Mouse (Mus musculus): ENCODE data around the gene Slc17a9.

DNA sequence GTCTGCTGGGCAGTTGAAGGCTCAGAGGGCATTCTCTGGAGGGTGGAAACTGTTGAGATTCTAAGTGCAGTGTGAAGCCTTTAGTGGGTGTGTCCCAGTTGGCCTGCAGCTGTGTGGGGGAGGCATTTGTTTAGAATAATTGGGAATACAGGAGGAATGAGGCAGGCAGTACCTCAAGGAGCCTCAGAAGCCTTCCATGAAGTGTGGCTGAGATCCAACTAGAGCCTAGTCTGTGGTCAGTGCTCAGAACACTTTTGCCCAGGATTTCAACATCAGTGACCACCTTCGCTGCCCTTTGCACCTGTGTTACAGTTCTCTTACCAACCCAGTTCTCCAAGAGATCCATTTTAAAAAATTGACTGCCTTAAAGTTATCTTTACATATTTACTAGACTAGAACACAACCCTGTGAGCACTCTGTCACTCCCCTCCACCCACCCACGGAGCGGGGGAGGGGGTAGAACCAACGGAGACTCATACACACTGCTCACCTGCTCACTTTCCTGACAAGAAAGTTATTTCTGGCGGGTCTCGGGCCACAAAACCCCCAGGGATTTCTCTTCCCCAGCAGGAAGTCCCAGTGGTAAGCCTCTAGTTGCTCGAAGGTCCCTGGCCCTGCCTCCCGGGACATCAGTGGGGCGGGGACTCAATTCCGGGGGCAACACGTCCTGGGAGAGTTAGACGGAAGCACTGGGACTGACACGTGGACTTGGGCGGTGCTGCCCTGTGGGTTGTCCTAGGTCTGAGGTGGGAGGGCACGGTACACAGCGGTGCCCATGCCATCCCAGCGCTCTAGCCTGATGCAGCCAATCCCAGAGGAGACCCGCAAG, at the start of gene Slc17a9:
- no peak for TF ChIP-seq CTCF (IDR thresholded peaks at IDR 0.05; ENCODE audit: low read depth)
- no peak for TF ChIP-seq EP300 (IDR thresholded peaks at IDR 0.05; ENCODE audit: low read depth)

Measured in liver, postnatal 0 days (tissue).